Mouse (Mus musculus) adrenal gland, postnatal 4 days (tissue): Measurements from ENCODE around the gene Bad. TPM values are rescaled to one million over a fixed set of nuclear protein-coding genes. Genes with fewer than 3 reads are reported as not detected.
"Not testable (repeated sequence)": the region's sequence is repeated elsewhere in the genome, so short reads cannot be mapped to it uniquely, and the experiment has no call there.

ENCODE experiments used
- DNase-seq, 2 experiments: peaks; one replicate each; pipeline ENCODE4 v3.0.0; 2021 to 2022; ENCODE audit warnings: low spot score in 2 of 2, mixed read lengths in 2 of 2
- total RNA-seq, 2 experiments: library from RNA; stranded (reverse); gene quantifications; 2 replicates each; pipeline ENCODE4 v1.2.3; 2021

Gene Bad
- total RNA-seq, 2 experiments from 2014 or later: 51.5 to 54.8 TPM

- no peak for DNase-seq
Observed at GRCm38 (mm10) chr19:6981465-6981864, 39.8 kb downstream of the Bad start.

GRCm38 (mm10) chr19:6983621-6984020 is 42.0 kb downstream of the Bad start:
- no peak for DNase-seq

- no peak for DNase-seq
Observed at GRCm38 (mm10) chr19:6985300-6985699, 43.6 kb downstream of the Bad start.

- no peak for DNase-seq
Observed at GRCm38 (mm10) chr19:6985951-6986708, 44.5 kb downstream of the Bad start.

- peak in 1 of 2 experiments; percentile 62 for DNase-seq
Observed at GRCm38 (mm10) chr19:6987061-6987903, 45.6 kb downstream of the Bad start, which contains the start of gene Vegfb. Vegfb (minus strand) TSS chr19:6987651.

- no peak for DNase-seq
Observed at GRCm38 (mm10) chr19:6987904-6988285, 46.2 kb downstream of the Bad start.

- no peak for DNase-seq
Observed at GRCm38 (mm10) chr19:6989251-6989650, 47.6 kb downstream of the Bad start.

- DNase-seq: no peak
Observed at GRCm38 (mm10) chr19:6990712-6991111, 49.1 kb downstream of the Bad start.

- DNase-seq: not testable (repeated sequence)
Observed at GRCm38 (mm10) chr19:6991166-6991565, 49.5 kb downstream of the Bad start.

GRCm38 (mm10) chr19:6992011-6992858 is 50.6 kb downstream of the Bad start, which contains the start of gene Dnajc4:
Dnajc4 (minus strand) TSS chr19:6992572.
- peak; percentile 89 to 97 for DNase-seq

- DNase-seq: no peak
Observed at GRCm38 (mm10) chr19:6993011-6993770, 51.5 kb downstream of the Bad start.

GRCm38 (mm10) chr19:6994002-6994401 is 52.3 kb downstream of the Bad start:
- DNase-seq: no peak

- DNase-seq: no peak
Observed at GRCm38 (mm10) chr19:6994489-6994888, 52.8 kb downstream of the Bad start.

GRCm38 (mm10) chr19:6995255-6995991 is 53.8 kb downstream of the Bad start:
- no peak for DNase-seq

- DNase-seq: peak; percentile 69 to 82
Observed at GRCm38 (mm10) chr19:6996006-6996405, 54.3 kb downstream of the Bad start, which contains the start of the genes Nudt22 and Trpt1. Nudt22 (minus strand) TSS chr19:6996117. Trpt1 (plus strand) TSS chr19:6996131.

GRCm38 (mm10) chr19:6997721-6998290 is 56.1 kb downstream of the Bad start:
- no peak for DNase-seq

- no peak for DNase-seq
Observed at GRCm38 (mm10) chr19:6999360-7000063, 57.9 kb downstream of the Bad start.
